Mouse (Mus musculus): ENCODE data around the gene Fam184b.
"Not testable (repeated sequence)": the region's sequence is repeated elsewhere in the genome, so short reads cannot be mapped to it uniquely, and the experiment has no call there.

The Fam184b gene

GRCm38 (mm10) chr5:45638806-45639714 lies at the start of gene Fam184b:
Gene Fam184b (minus strand): TSS chr5:45639614.
- no peak for DNase-seq (ENCODE audit: low read depth)

GRCm38 (mm10) chr5:45689152-45689551 lies 49.7 kb upstream of the Fam184b start:
- no peak for DNase-seq (ENCODE audit: low read depth)

- no peak for DNase-seq (ENCODE audit: low read depth)
Observed at GRCm38 (mm10) chr5:45686223-45686622, 46.8 kb upstream of the Fam184b start.

GRCm38 (mm10) chr5:45685243-45685642 lies 45.8 kb upstream of the Fam184b start:
- DNase-seq (ENCODE audit: low read depth): no peak

GRCm38 (mm10) chr5:45683388-45683787 lies 44.0 kb upstream of the Fam184b start:
- no peak for DNase-seq (ENCODE audit: low read depth)

- no peak for DNase-seq (ENCODE audit: low read depth)
Observed at GRCm38 (mm10) chr5:45679955-45680354, 40.5 kb upstream of the Fam184b start.

GRCm38 (mm10) chr5:45677639-45678038 lies 38.2 kb upstream of the Fam184b start:
- DNase-seq (ENCODE audit: low read depth): no peak

GRCm38 (mm10) chr5:45675032-45675431 lies 35.6 kb upstream of the Fam184b start:
- DNase-seq (ENCODE audit: low read depth): no peak

GRCm38 (mm10) chr5:45670894-45671494 lies 31.6 kb upstream of the Fam184b start:
- no peak for DNase-seq (ENCODE audit: low read depth)

- DNase-seq (ENCODE audit: low read depth): no peak
Observed at GRCm38 (mm10) chr5:45670280-45670670, 30.9 kb upstream of the Fam184b start.

GRCm38 (mm10) chr5:45669598-45670279 lies 30.3 kb upstream of the Fam184b start, which contains the start of gene Ncapg:
Gene Ncapg (plus strand): TSS chr5:45669919.
- peak; percentile 96 for DNase-seq (ENCODE audit: low read depth)

GRCm38 (mm10) chr5:45669234-45669597 lies 29.8 kb upstream of the Fam184b start:
- DNase-seq (ENCODE audit: low read depth): no peak

- DNase-seq (ENCODE audit: low read depth): no peak
Observed at GRCm38 (mm10) chr5:45668831-45669230, 29.4 kb upstream of the Fam184b start.

GRCm38 (mm10) chr5:45668324-45668723 lies 28.9 kb upstream of the Fam184b start:
- DNase-seq (ENCODE audit: low read depth): no peak

GRCm38 (mm10) chr5:45658406-45658805 lies 19.0 kb upstream of the Fam184b start:
- not testable (repeated sequence) for DNase-seq (ENCODE audit: low read depth)

GRCm38 (mm10) chr5:45651026-45651703 lies 11.8 kb upstream of the Fam184b start:
- DNase-seq (ENCODE audit: low read depth): no peak

GRCm38 (mm10) chr5:45639715-45640092 lies 290 bp upstream of the Fam184b start:
- DNase-seq (ENCODE audit: low read depth): no peak

- DNase-seq (ENCODE audit: low read depth): no peak
Observed at GRCm38 (mm10) chr5:45638378-45638777, 1.0 kb downstream of the Fam184b start.

GRCm38 (mm10) chr5:45629470-45629869 lies 9.9 kb downstream of the Fam184b start:
- DNase-seq (ENCODE audit: low read depth): no peak

GRCm38 (mm10) chr5:45627771-45628170 lies 11.6 kb downstream of the Fam184b start:
- no peak for DNase-seq (ENCODE audit: low read depth)

- no peak for DNase-seq (ENCODE audit: low read depth)
Observed at GRCm38 (mm10) chr5:45621511-45621910, 17.9 kb downstream of the Fam184b start.

- DNase-seq (ENCODE audit: low read depth): no peak
Observed at GRCm38 (mm10) chr5:45599056-45599455, 40.4 kb downstream of the Fam184b start.
